Mouse (Mus musculus): ENCODE results near the gene Ccdc158. TPM values are rescaled to one million over a fixed set of nuclear protein-coding genes. Genes with fewer than 3 reads are reported as not detected.
A peak's percentile ranks its signal among the peaks of the same experiment; 100 is the strongest.

Gene Ccdc158
- polyA plus RNA-seq, 1 experiment from 2014 or later = 0.90 TPM

DNA sequence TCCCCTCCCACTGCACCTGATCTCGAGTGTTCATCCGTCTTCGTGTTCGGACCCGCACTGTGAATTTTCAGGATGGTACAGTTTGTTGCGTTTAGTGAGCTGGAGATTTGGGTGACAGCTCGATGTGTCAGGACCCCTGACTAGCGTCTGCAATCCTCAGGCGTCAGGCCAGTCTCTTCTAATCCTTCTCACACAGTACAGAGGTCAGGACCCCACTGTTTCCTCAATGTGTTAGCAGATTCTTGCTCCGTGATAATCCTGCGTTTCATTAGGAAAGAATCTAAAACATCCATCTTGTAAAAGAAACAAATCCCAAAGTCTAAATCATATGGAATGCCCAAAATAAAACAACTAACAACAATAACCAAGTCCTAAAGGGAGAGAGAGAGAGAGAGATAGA lies 26.7 kb upstream of the Ccdc158 start:
- peaks cover 47% of the 10 kb centered on the region for H3K4me1 ChIP-seq (replicated peaks)
- H3K4me3 ChIP-seq = no peak overlapping the region
- H3K27ac ChIP-seq = 0 out of 2 replicates have a peak overlapping the region, but pooled peaks have one; percentile 16
- H3K9me3 ChIP-seq = no peaks in the 10 kb centered on the region
- H3K36me3 ChIP-seq = no peaks in the 10 kb centered on the region
- no peaks in the 10 kb centered on the region for H3K27me3 ChIP-seq (ENCODE audit: insufficient read depth, poor library complexity, severe bottlenecking)
- DNase-seq (ENCODE audit: low spot score) = no peak
- WGBS = 58% methylated on average over 11 of the region's 11 CpGs

DNA sequence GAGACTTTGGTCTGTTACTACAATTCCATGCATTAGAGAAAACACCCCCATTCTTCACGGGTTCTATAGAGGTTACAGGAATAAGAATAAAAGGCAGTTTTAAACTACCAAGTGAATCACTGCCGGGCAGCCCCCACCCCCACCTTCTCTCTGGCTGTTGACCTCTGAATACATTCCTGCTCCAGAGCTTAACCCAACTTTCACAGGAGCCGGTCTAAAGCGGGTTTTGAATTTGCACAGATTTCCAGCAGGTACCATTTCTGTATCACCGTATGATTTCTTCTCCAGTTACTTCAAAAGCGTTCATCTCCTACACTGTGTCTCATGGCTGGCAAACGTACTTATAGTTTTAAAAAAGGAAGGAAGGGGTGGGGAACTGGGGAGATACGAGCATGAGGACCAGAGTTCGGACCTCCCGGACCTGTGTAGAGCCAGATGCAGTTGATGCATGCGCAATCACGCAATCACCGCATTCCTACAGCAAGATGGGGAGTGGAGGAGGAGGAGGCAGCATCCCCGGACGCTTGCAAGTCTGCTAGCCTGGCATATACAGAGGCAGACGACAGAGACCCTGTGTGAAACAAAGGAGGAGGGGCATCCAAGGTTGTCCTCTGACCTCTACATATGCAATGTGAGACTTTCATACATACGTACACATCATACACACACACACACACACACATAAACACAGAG lies 23.9 kb upstream of the Ccdc158 start:
- peak; percentile 60 for DNase-seq (ENCODE audit: low spot score)

GRCm38 (mm10) chr5:92698131-92698836 lies 23.2 kb upstream of the Ccdc158 start:
- peaks cover 29% of the 10 kb centered on the region for H3K4me1 ChIP-seq (replicated peaks)
- DNase-seq (ENCODE audit: low spot score) = peak; percentile 68
- WGBS = 1% methylated on average over 15 of the region's 15 CpGs

More for the DNA sequence above, 23.9 kb upstream of the Ccdc158 start:
- Histone ChIP-seq H3K27ac (peak overlapping the region; percentile 90), H3K27me3 (ENCODE audit: insufficient read depth, poor library complexity, severe bottlenecking) (no peaks in the 10 kb centered on the region), H3K36me3 (no peaks in the 10 kb centered on the region), H3K4me3 (peak overlapping the region; percentile 48), H3K4me1 (replicated peaks) (peaks cover 29% of the 10 kb centered on the region), H3K9me3 (no peaks in the 10 kb centered on the region)
- 7% methylated on average over 17 of the region's 17 CpGs for WGBS

GRCm38 (mm10) chr5:92694316-92694995 lies 19.4 kb upstream of the Ccdc158 start:
- H3K36me3 ChIP-seq = peaks cover 12% of the 10 kb centered on the region; the same call in 1 of the 2 replicates
- no peaks in the 10 kb centered on the region for H3K27me3 ChIP-seq (ENCODE audit: insufficient read depth, poor library complexity, severe bottlenecking)
- WGBS = 86% methylated on average over 10 of the region's 10 CpGs
- no peak overlapping the region for H3K4me3 ChIP-seq
- DNase-seq (ENCODE audit: low spot score) = no peak
- peaks cover 22% of the 10 kb centered on the region for H3K4me1 ChIP-seq (replicated peaks)
- peaks cover 9% of the 10 kb centered on the region; the same call in 1 of the 2 replicates for H3K9me3 ChIP-seq
- no peak overlapping the region for H3K27ac ChIP-seq

More at GRCm38 (mm10) chr5:92698131-92698836, 23.2 kb upstream of the Ccdc158 start:
- H3K4me3 ChIP-seq = peak overlapping the region; percentile 48
- peaks cover 5% of the 10 kb centered on the region; the same call in 1 of the 2 replicates for H3K36me3 ChIP-seq
- H3K9me3 ChIP-seq = peaks cover 5% of the 10 kb centered on the region; the same call in 1 of the 2 replicates
- no peaks in the 10 kb centered on the region for H3K27me3 ChIP-seq (ENCODE audit: insufficient read depth, poor library complexity, severe bottlenecking)
- peak overlapping the region; percentile 90 for H3K27ac ChIP-seq

DNA sequence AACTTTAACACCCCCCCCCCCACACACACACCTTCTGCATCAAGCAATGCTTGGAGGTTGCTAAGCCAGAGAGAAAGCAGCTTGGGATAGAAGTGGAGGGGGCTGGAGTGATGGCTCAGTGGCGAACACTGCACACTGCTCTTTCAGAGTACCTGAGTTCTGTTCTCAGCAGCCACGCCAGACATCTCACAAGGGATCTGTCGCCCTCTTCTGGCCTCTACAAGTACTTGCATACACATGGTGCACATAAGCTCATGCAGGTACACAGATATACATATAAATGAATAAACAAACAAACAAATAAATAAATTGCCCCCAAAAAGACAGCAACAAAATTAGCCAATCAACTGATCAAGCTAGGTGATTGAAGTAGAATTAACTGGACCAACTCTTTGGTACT lies 18.7 kb upstream of the Ccdc158 start:
- DNase-seq (ENCODE audit: low spot score) = no peak
- Histone ChIP-seq H3K36me3 (peaks cover 17% of the 10 kb centered on the region; the same call in 1 of the 2 replicates), H3K27ac (no peak overlapping the region), H3K4me3 (no peak overlapping the region), H3K4me1 (replicated peaks) (peaks cover 14% of the 10 kb centered on the region), H3K27me3 (ENCODE audit: insufficient read depth, poor library complexity, severe bottlenecking) (no peaks in the 10 kb centered on the region), H3K9me3 (peaks cover 14% of the 10 kb centered on the region; the same call in 1 of the 2 replicates)
- WGBS = 93% methylated on average over 3 of the region's 3 CpGs

DNA sequence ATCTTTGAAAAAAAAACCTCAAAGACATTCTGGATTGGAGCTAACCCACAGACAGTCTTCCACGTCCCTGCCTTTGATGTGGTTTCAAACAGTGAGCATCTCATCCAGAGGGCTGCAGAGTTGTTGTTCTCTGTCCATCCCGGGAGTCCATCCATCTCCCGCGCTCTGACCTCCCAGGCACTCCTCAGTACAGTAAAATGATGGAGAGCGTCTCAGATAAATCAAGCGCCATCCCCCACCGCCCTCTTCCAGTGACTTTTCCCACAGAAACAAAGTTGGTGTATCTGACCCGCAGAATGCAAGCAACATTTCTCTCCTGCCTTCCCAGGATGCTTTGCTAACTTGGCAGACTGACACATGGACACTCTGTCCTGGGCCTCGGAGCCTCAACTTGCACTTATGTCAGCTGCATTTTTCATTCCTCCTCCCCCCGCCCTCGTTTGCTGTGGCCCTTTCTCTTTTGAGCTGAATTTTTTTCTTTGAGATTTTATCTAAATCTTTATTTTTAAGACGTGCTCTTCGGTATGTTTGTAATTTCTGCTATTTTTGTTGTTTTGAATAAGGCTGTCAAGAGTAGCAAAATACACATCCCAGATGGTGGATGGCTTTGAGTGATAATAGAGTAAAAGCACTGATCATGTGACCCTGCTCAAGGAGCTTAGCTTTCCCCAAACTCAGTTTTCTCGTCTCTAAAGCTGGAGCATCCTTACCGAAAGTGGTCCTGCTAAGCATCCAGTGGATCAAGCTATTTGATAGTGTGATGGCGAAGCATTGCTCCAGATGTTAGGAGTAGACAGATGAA lies 17.3 kb upstream of the Ccdc158 start:
- H3K9me3 ChIP-seq = peaks cover 14% of the 10 kb centered on the region; the same call in 1 of the 2 replicates

DNA sequence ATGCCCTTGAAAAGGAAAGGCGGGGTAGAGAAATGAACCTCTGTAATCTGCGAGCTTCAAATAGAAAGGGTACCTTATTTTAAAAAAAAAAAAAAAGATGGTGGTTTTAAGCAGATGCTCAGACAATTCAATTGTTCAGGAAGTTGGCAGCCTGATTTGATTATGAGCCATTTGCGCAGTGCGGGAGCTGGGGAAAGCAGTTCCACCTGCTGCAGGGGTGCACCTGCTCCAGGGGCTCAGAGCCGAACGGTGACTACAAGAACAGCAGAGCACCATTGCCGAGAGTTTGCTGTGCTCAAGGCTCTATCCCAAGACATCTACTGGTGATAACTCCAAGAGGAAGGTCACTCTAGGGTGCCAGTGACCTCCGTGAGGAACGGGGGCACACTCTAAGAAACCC lies 13.5 kb upstream of the Ccdc158 start:
- peaks cover 17% of the 10 kb centered on the region; the same call in 1 of the 2 replicates for H3K36me3 ChIP-seq
- H3K4me3 ChIP-seq = no peak overlapping the region
- no peak for DNase-seq (ENCODE audit: low spot score)
- no peaks in the 10 kb centered on the region for H3K27me3 ChIP-seq (ENCODE audit: insufficient read depth, poor library complexity, severe bottlenecking)
- peaks cover 17% of the 10 kb centered on the region; the same call in 1 of the 2 replicates for H3K4me1 ChIP-seq (replicated peaks)
- WGBS = 93% methylated on average over 9 of the region's 9 CpGs
- H3K27ac ChIP-seq = no peak overlapping the region
- peaks cover 11% of the 10 kb centered on the region; the same call in 1 of the 2 replicates for H3K9me3 ChIP-seq

More for the DNA sequence above, 17.3 kb upstream of the Ccdc158 start:
- Histone ChIP-seq H3K4me1 (replicated peaks) (0 out of 2 replicates have a peak, but pooled peaks cover 1% of the 10 kb centered on the region), H3K27ac (no peak overlapping the region), H3K36me3 (peaks cover 20% of the 10 kb centered on the region; the same call in 1 of the 2 replicates), H3K4me3 (no peak overlapping the region), H3K27me3 (ENCODE audit: insufficient read depth, poor library complexity, severe bottlenecking) (no peaks in the 10 kb centered on the region)
- 70% methylated on average over 16 of the region's 16 CpGs for WGBS
- no peak for DNase-seq (ENCODE audit: low spot score)

DNA sequence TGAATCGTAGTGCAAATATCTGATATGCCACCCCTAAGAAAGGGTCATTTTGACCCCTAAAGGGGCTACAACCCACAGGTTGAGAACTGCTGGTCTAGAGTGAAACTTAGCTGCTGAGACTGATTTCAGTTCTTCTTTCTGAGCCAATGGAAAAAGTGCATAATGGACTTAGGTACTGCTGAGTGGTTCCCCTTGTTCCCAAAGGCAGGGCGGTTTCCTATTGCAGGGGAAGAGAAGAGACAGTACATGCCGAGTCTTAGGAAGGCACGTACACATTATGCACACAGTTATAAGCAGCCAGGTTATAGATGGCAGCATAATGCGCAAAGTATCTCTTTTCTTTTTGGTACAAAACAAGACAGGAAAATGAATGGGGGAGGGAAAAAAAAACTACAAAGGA lies 13.1 kb upstream of the Ccdc158 start:
- Histone ChIP-seq H3K27me3 (ENCODE audit: insufficient read depth, poor library complexity, severe bottlenecking) (no peaks in the 10 kb centered on the region), H3K36me3 (peaks cover 13% of the 10 kb centered on the region; the same call in 1 of the 2 replicates), H3K27ac (no peak overlapping the region), H3K4me1 (replicated peaks) (peaks cover 20% of the 10 kb centered on the region; the same call in 1 of the 2 replicates), H3K9me3 (peaks cover 9% of the 10 kb centered on the region; the same call in 1 of the 2 replicates), H3K4me3 (no peak overlapping the region)
- WGBS = 89% methylated on average over 5 of the region's 5 CpGs
- DNase-seq (ENCODE audit: low spot score) = no peak

- H3K9me3 ChIP-seq = peaks cover 9% of the 10 kb centered on the region; the same call in 1 of the 2 replicates
- peaks cover 12% of the 10 kb centered on the region; the same call in 1 of the 2 replicates for H3K36me3 ChIP-seq
- H3K4me1 ChIP-seq (replicated peaks) = peaks cover 37% of the 10 kb centered on the region
- peak overlapping the region; percentile 56; the same call in 1 of the 2 replicates for H3K27ac ChIP-seq
- no peaks in the 10 kb centered on the region for H3K27me3 ChIP-seq (ENCODE audit: insufficient read depth, poor library complexity, severe bottlenecking)
- H3K4me3 ChIP-seq = peak overlapping the region; percentile 66
- WGBS = 91% methylated on average over 16 of the region's 16 CpGs
- DNase-seq (ENCODE audit: low spot score) = no peak
These were observed 9.8 kb upstream of the Ccdc158 start for GRCm38 (mm10) chr5:92684715-92685460.

DNA sequence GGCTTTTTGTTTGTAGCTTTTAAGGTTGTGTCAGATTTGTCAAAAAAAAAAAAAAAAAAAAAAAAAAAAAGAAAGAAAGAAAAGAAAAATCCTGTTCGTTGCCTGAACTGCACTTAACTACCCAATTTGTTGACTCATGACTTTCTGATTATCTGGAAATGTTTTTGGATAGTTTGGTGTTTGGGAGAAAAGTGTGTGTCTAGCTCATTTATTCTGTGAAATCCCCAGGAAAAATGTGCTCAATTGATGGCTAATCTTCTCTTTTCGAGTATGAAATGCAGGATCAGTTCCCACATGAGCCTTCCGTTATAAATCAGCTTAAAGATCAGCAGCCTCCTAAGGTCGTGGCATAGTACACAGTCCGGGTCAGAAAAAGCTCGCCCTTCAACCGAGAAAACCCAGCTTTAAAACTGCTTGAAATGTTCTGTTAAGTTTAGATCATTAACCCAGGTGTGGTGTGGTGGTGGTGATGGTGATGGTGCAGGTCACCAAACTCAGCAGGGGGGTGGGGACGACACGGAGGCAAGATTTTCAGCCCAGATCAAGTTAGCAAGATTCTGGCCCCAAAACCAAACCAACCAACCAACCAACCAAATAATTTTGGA lies 8.9 kb upstream of the Ccdc158 start:
- peaks cover 37% of the 10 kb centered on the region for H3K4me1 ChIP-seq (replicated peaks)
- peaks cover 3% of the 10 kb centered on the region; the same call in 1 of the 2 replicates for H3K9me3 ChIP-seq
- 14% methylated on average over 9 of the region's 9 CpGs for WGBS
- no peaks in the 10 kb centered on the region for H3K27me3 ChIP-seq (ENCODE audit: insufficient read depth, poor library complexity, severe bottlenecking)
- DNase-seq (ENCODE audit: low spot score) = no peak
- H3K36me3 ChIP-seq = peaks cover 6% of the 10 kb centered on the region; the same call in 1 of the 2 replicates
- peak overlapping the region; percentile 94 for H3K27ac ChIP-seq
- peak overlapping the region; percentile 66 for H3K4me3 ChIP-seq

DNA sequence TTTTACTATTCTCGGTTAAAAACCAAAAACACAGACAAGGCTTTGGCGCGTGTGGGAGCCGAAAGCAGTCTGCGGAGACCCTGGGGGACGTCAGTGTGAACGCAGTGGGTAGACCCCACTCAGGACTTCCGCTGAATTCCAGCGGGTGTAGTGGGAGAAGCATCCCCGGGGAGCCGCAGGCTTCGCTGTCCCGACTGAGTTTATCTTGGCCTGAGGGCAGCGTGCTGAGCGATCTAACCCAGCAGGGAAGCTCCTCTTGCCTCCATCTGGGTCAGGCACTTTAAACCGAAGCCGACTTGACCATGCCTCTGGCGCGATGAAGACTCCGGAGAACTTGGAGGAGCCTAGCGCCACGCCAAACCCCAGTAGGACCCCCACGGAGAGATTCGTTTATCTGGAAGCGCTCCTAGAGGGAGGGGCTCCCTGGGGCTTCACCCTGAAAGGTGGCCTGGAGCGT lies 8.3 kb upstream of the Ccdc158 start, which contains the start of gene Shroom3:
Gene Shroom3, plus strand, starts transcription at position 85 of the 457 bp plus-strand sequence.
- peak within 1 kb of the TSS; percentile 66 for H3K4me3 ChIP-seq
- H3K27ac ChIP-seq = peak within 1 kb of the TSS; percentile 94
- under 1% methylated on average over 26 of the region's 26 CpGs for WGBS
- no peaks in the 10 kb centered on the region; the same call in 1 of the 2 replicates for H3K27me3 ChIP-seq (ENCODE audit: insufficient read depth, poor library complexity, severe bottlenecking)
- no peaks in the 10 kb centered on the region for H3K9me3 ChIP-seq
- peaks cover 37% of the 10 kb centered on the region for H3K4me1 ChIP-seq (replicated peaks)
- DNase-seq (ENCODE audit: low spot score) = peak; percentile 77
- H3K36me3 ChIP-seq = no peaks in the 10 kb centered on the region
